Mouse (Mus musculus): ENCODE measurements at regions not wholly inside any gene's neighbourhood (a gene's known extent, or its start where the extent isn't known, plus 50 kb on each side); places are given as distances from the start of the nearest gene placed in this dataset.

- ATAC-seq (ENCODE audit: low FRiP score, low TSS enrichment) (no peak), DNase-seq (no peak)
- Histone ChIP-seq H3K36me3 (ENCODE audit: control insufficient read depth, insufficient read depth, low read length) (no peaks in the 10 kb centered on the region), H3K9ac (replicated peaks; ENCODE audit: low read length) (no peak overlapping the region), H3K4me1 (ENCODE audit: control insufficient read depth, insufficient read depth, low read length) (no peaks in the 10 kb centered on the region), H3K27me3 (ENCODE audit: control insufficient read depth, insufficient read depth, low read length) (no peaks in the 10 kb centered on the region), H3K4me3 (replicated peaks; ENCODE audit: low read depth, low read length) (no peak overlapping the region), H3K4me2 (ENCODE audit: low read length) (no peak overlapping the region), H3K27ac (replicated peaks; ENCODE audit: low read depth, low read length) (no peak overlapping the region), H3K9me3 (ENCODE audit: control insufficient read depth, low read length) (no peaks in the 10 kb centered on the region)
- 89% methylated on average over 7 of the region's 7 CpGs for WGBS
These were observed 120.7 kb upstream of the Lhx8 start for GRCm38 (mm10) chr3:154451169-154451568.

- no peak for DNase-seq
These were observed 113.1 kb upstream of the Lhx8 start for GRCm38 (mm10) chr3:154443351-154444075.

DNA sequence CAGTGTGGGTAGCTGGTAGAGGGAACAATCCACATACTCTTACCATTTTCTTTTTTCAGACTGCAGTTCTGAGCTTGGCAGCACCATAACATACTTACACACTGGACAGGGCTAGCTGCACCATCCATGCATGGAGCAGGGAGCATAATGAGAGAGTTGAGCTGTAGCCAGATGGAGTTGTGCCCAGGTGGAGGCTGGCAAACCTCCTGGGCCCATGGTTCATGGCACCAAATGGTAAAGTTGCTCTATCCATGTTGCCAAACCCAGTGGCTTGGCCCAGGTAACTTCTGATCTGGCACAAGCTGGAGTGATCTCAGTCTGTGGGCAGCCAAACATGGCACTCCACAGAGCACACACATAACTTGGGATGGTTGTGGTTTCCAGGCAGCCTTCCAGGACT is 111.0 kb upstream of the Lhx8 start:
- Histone ChIP-seq H3K9me3 (ENCODE audit: control insufficient read depth, low read length) (no peaks in the 10 kb centered on the region), H3K4me1 (ENCODE audit: control insufficient read depth, insufficient read depth, low read length) (no peaks in the 10 kb centered on the region), H3K4me2 (ENCODE audit: low read length) (no peak overlapping the region), H3K27me3 (ENCODE audit: control insufficient read depth, insufficient read depth, low read length) (no peaks in the 10 kb centered on the region), H3K36me3 (ENCODE audit: control insufficient read depth, insufficient read depth, low read length) (no peaks in the 10 kb centered on the region), H3K4me3 (replicated peaks; ENCODE audit: low read depth, low read length) (no peak overlapping the region), H3K27ac (replicated peaks; ENCODE audit: low read depth, low read length) (no peak overlapping the region), H3K9ac (replicated peaks; ENCODE audit: low read length) (no peak overlapping the region)
- ATAC-seq (ENCODE audit: low FRiP score, low TSS enrichment) = no peak
- no peak for DNase-seq

More at GRCm38 (mm10) chr3:154443351-154444075, 113.1 kb upstream of the Lhx8 start:
- 89% methylated on average over 10 of the region's 10 CpGs for WGBS
- Histone ChIP-seq H3K27me3 (ENCODE audit: control insufficient read depth, insufficient read depth, low read length) (no peaks in the 10 kb centered on the region), H3K9ac (replicated peaks; ENCODE audit: low read length) (no peak overlapping the region), H3K4me3 (replicated peaks; ENCODE audit: low read depth, low read length) (no peak overlapping the region), H3K36me3 (ENCODE audit: control insufficient read depth, insufficient read depth, low read length) (no peaks in the 10 kb centered on the region), H3K4me1 (ENCODE audit: control insufficient read depth, insufficient read depth, low read length) (no peaks in the 10 kb centered on the region), H3K9me3 (ENCODE audit: control insufficient read depth, low read length) (no peaks in the 10 kb centered on the region), H3K27ac (replicated peaks; ENCODE audit: low read depth, low read length) (no peak overlapping the region), H3K4me2 (ENCODE audit: low read length) (no peak overlapping the region)
- ATAC-seq (ENCODE audit: low FRiP score, low TSS enrichment) = no peak

GRCm38 (mm10) chr3:154440899-154441298 is 110.4 kb upstream of the Lhx8 start:
- Histone ChIP-seq H3K36me3 (ENCODE audit: control insufficient read depth, insufficient read depth, low read length) (no peaks in the 10 kb centered on the region), H3K4me1 (ENCODE audit: control insufficient read depth, insufficient read depth, low read length) (no peaks in the 10 kb centered on the region), H3K4me2 (ENCODE audit: low read length) (no peak overlapping the region), H3K27ac (replicated peaks; ENCODE audit: low read depth, low read length) (no peak overlapping the region), H3K4me3 (replicated peaks; ENCODE audit: low read depth, low read length) (no peak overlapping the region), H3K27me3 (ENCODE audit: control insufficient read depth, insufficient read depth, low read length) (no peaks in the 10 kb centered on the region), H3K9ac (replicated peaks; ENCODE audit: low read length) (no peak overlapping the region), H3K9me3 (ENCODE audit: control insufficient read depth, low read length) (no peaks in the 10 kb centered on the region)
- DNase-seq = no peak
- ATAC-seq (ENCODE audit: low FRiP score, low TSS enrichment) = no peak
- WGBS = 65% methylated on average over 2 of the region's 2 CpGs

GRCm38 (mm10) chr3:154430856-154431255 is 100.4 kb upstream of the Lhx8 start:
- H3K27me3 ChIP-seq (ENCODE audit: control insufficient read depth, insufficient read depth, low read length) = no peaks in the 10 kb centered on the region
- H3K9ac ChIP-seq (replicated peaks; ENCODE audit: low read length) = no peak overlapping the region
- H3K4me3 ChIP-seq (replicated peaks; ENCODE audit: low read depth, low read length) = no peak overlapping the region
- ATAC-seq (ENCODE audit: low FRiP score, low TSS enrichment) (no peak), DNase-seq (no peak)
- no peaks in the 10 kb centered on the region for H3K9me3 ChIP-seq (ENCODE audit: control insufficient read depth, low read length)
- no peak overlapping the region for H3K4me2 ChIP-seq (ENCODE audit: low read length)
- 93% methylated on average over 7 of the region's 7 CpGs for WGBS
- H3K4me1 ChIP-seq (ENCODE audit: control insufficient read depth, insufficient read depth, low read length) = no peaks in the 10 kb centered on the region
- H3K27ac ChIP-seq (replicated peaks; ENCODE audit: low read depth, low read length) = no peak overlapping the region
- no peaks in the 10 kb centered on the region for H3K36me3 ChIP-seq (ENCODE audit: control insufficient read depth, insufficient read depth, low read length)

- WGBS = 89% methylated on average over 6 of the region's 6 CpGs
- Histone ChIP-seq H3K4me2 (ENCODE audit: low read length) (no peak overlapping the region), H3K27ac (replicated peaks; ENCODE audit: low read depth, low read length) (no peak overlapping the region), H3K4me3 (replicated peaks; ENCODE audit: low read depth, low read length) (no peak overlapping the region), H3K4me1 (ENCODE audit: control insufficient read depth, insufficient read depth, low read length) (no peaks in the 10 kb centered on the region), H3K27me3 (ENCODE audit: control insufficient read depth, insufficient read depth, low read length) (no peaks in the 10 kb centered on the region), H3K36me3 (ENCODE audit: control insufficient read depth, insufficient read depth, low read length) (no peaks in the 10 kb centered on the region), H3K9me3 (ENCODE audit: control insufficient read depth, low read length) (no peaks in the 10 kb centered on the region), H3K9ac (replicated peaks; ENCODE audit: low read length) (no peak overlapping the region)
- ATAC-seq (ENCODE audit: low FRiP score, low TSS enrichment) = no peak
- DNase-seq = no peak
These were observed 99.2 kb upstream of the Lhx8 start for GRCm38 (mm10) chr3:154429666-154430065.

GRCm38 (mm10) chr3:154424589-154424988 is 94.1 kb upstream of the Lhx8 start:
- ATAC-seq (ENCODE audit: low FRiP score, low TSS enrichment) = no peak
- H3K27ac ChIP-seq (replicated peaks; ENCODE audit: low read depth, low read length) = no peak overlapping the region
- no peak overlapping the region for H3K4me2 ChIP-seq (ENCODE audit: low read length)
- no peaks in the 10 kb centered on the region for H3K4me1 ChIP-seq (ENCODE audit: control insufficient read depth, insufficient read depth, low read length)
- no peaks in the 10 kb centered on the region for H3K9me3 ChIP-seq (ENCODE audit: control insufficient read depth, low read length)
- no peaks in the 10 kb centered on the region for H3K36me3 ChIP-seq (ENCODE audit: control insufficient read depth, insufficient read depth, low read length)
- no peak for DNase-seq
- H3K9ac ChIP-seq (replicated peaks; ENCODE audit: low read length) = no peak overlapping the region
- no peaks in the 10 kb centered on the region for H3K27me3 ChIP-seq (ENCODE audit: control insufficient read depth, insufficient read depth, low read length)
- H3K4me3 ChIP-seq (replicated peaks; ENCODE audit: low read depth, low read length) = no peak overlapping the region
- WGBS = 81% methylated on average over 5 of the region's 5 CpGs

DNA sequence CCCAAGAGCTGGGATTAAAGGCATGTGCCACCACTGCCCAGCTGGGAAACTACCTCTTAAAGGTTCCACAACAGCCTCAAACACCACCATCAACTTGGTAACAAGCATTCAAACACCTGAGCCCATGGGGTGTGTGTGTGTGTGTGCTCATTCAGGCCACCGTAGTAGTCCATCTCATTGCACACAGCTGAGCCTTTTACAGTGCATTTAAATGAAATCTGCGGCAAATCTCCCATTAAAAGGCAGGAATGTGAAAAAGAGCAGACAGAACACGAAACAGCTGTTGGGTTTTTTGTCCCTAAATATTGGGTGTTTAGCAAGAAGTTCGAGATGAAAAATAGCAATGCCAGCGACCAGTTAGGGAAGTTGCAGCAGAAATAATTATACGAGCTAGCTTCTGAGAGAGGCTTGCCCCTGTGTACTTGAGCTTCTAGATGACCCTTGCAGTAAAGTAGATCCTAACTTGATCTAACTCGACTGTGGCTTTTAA is 91.0 kb upstream of the Lhx8 start:
- Histone ChIP-seq H3K4me3 (replicated peaks; ENCODE audit: low read depth, low read length) (no peak overlapping the region), H3K9me3 (ENCODE audit: control insufficient read depth, low read length) (no peaks in the 10 kb centered on the region), H3K36me3 (ENCODE audit: control insufficient read depth, insufficient read depth, low read length) (no peaks in the 10 kb centered on the region), H3K4me1 (ENCODE audit: control insufficient read depth, insufficient read depth, low read length) (no peaks in the 10 kb centered on the region), H3K9ac (replicated peaks; ENCODE audit: low read length) (no peak overlapping the region), H3K27ac (replicated peaks; ENCODE audit: low read depth, low read length) (no peak overlapping the region), H3K4me2 (ENCODE audit: low read length) (no peak overlapping the region), H3K27me3 (ENCODE audit: control insufficient read depth, insufficient read depth, low read length) (no peaks in the 10 kb centered on the region)
- 84% methylated on average over 7 of the region's 7 CpGs for WGBS
- DNase-seq = no peak
- ATAC-seq (ENCODE audit: low FRiP score, low TSS enrichment) = no peak

DNA sequence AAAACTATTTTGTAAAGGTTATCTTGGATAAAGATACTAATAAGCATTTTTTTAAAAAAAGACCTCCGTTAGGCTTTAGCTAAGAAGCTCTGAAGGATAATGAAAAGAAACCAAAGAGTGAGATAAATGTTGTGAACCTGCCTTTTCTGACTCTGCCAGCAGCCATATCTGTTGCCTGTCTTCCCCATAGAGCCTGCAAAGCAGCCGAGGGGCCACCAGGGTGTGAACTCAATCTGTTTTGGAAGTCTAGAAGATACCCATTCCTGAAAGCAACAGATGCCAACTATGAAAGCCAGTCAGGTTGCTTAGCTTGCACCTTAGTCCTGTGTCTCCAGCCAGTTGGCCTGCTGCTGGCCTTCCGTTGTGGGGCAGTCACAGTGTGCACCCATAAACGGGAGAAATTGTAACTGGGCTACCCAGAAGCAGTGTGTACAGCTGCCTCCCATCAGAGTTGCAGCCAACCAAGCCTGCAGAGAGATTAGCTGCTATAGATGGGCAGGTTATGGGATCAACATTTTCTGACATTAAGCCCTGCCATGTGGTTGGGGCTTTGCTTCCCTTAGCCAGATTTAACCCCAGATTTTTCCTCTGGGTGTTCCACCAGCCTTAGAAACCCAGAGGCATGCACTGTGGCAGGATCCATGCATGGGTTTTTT is 87.8 kb upstream of the Lhx8 start:
- Histone ChIP-seq H3K27ac (replicated peaks; ENCODE audit: low read depth, low read length) (no peak overlapping the region), H3K4me3 (replicated peaks; ENCODE audit: low read depth, low read length) (no peak overlapping the region), H3K36me3 (ENCODE audit: control insufficient read depth, insufficient read depth, low read length) (no peaks in the 10 kb centered on the region), H3K4me1 (ENCODE audit: control insufficient read depth, insufficient read depth, low read length) (no peaks in the 10 kb centered on the region), H3K4me2 (ENCODE audit: low read length) (no peak overlapping the region), H3K27me3 (ENCODE audit: control insufficient read depth, insufficient read depth, low read length) (no peaks in the 10 kb centered on the region), H3K9me3 (ENCODE audit: control insufficient read depth, low read length) (no peaks in the 10 kb centered on the region), H3K9ac (replicated peaks; ENCODE audit: low read length) (no peak overlapping the region)
- ATAC-seq (ENCODE audit: low FRiP score, low TSS enrichment) (no peak), DNase-seq (no peak)
- WGBS = 78% methylated on average over 4 of the region's 4 CpGs
